Mouse (Mus musculus) hindbrain, embryonic 10.5 days (tissue): ENCODE data around the gene Cd44. TPM values are rescaled to one million over a fixed set of nuclear protein-coding genes. Genes with fewer than 3 reads are reported as not detected.

Source experiments
- DNase-seq: peaks from one replicate; pipeline ENCODE4 v3.0.0-alpha.2; 2017; ENCODE audit warnings: low spot score
- H3K27ac ChIP-seq: fragments of 300-500 bp; sonication (generic); 2 replicates; pipeline ENCODE4 v1.5.1; 2016; ENCODE audit warnings: mild to moderate bottlenecking, moderate library complexity
- H3K27me3 ChIP-seq: fragments of 300-500 bp; sonication (generic); 2 replicates; pipeline ENCODE4 v1.6.1; 2016; ENCODE audit warnings: mild to moderate bottlenecking; ENCODE audit not compliant: poor library complexity, insufficient read depth, severe bottlenecking
- H3K36me3 ChIP-seq: fragments of 300-500 bp; sonication (generic); 2 replicates; pipeline ENCODE4 v1.6.1; 2016; ENCODE audit warnings: mild to moderate bottlenecking, moderate library complexity
- H3K4me1 ChIP-seq: fragments of 300-500 bp; sonication (generic); replicated peaks from 2 replicates; pipeline ENCODE4 v1.6.1; 2016; ENCODE audit warnings: mild to moderate bottlenecking
- H3K4me3 ChIP-seq: fragments of 300-500 bp; sonication (generic); 2 replicates; pipeline ENCODE4 v1.5.1; 2016; ENCODE audit warnings: mild to moderate bottlenecking, moderate library complexity
- H3K9me3 ChIP-seq: fragments of 300-500 bp; sonication (generic); 2 replicates; pipeline ENCODE4 v1.6.1; 2016; ENCODE audit warnings: mild to moderate bottlenecking, moderate library complexity
- whole genome bisulfite sequencing: fragments of 180-500 bp; shearing (Covaris S2); methylation state at CpG from one replicate; pipeline ENCODE4 v1.1.7; 2016; 5-methylcytosine and 5-hydroxymethylcytosine counted together
- polyA plus RNA-seq: library from polyadenylated mRNA; unstranded; fragments of >200 nt; fragmentation: Nextera tagmentation; extraction: Ambion mirVana; gene quantifications from 2 replicates; pipeline ENCODE4 v1.2.1, GENCODE M21; 2016

Gene Cd44
- polyA plus RNA-seq, 1 experiment from 2014 or later = 2.8 TPM

- peaks cover 31% of the 10 kb centered on the region; the same call in 1 of the 2 replicates for H3K36me3 ChIP-seq
- no peak for DNase-seq
- WGBS = 91% methylated on average over 3 of the region's 3 CpGs
- no peak overlapping the region for H3K4me3 ChIP-seq
- H3K4me1 ChIP-seq = no peaks in the 10 kb centered on the region
- H3K27me3 ChIP-seq = no peaks in the 10 kb centered on the region
- H3K9me3 ChIP-seq = no peaks in the 10 kb centered on the region
- no peak overlapping the region for H3K27ac ChIP-seq
These were observed 138.3 kb downstream of the Cd44 start for GRCm38 (mm10) chr2:102763176-102763575.

Other genes starting within 250 kb of the Cd44 start
- 5.9 and 10.9 TPM in 2 replicates for gene Slc1a2, start 243.0 kb downstream of the Cd44 start, polyA plus RNA-seq
- 40.3 and 45.2 TPM in 2 replicates for gene Pdhx, start 171.8 kb upstream of the Cd44 start, polyA plus RNA-seq
- gene Apip, start 172.0 kb upstream of the Cd44 start, polyA plus RNA-seq = 60.7 and 63.9 TPM in 2 replicates